22 mouse cellular contexts compared by ENCODE assay signal in genomic region chr4:130299629-130300018, GRCm38 (mm10). TPM values are rescaled to one million over a fixed set of nuclear protein-coding genes. Genes with fewer than 3 reads are reported as not detected.
DNase-seq lines count a peak whose midpoint lies in the region; ATAC-seq lines count a peak whose summit lies in the region.
"Had no signal": no experiment of that assay in that cellular context is flagged by ENCODE, and none has a peak within 500 bp of the region (broad histone marks: within the 10 kb centered on the region; RNA-seq: fewer than 3 reads in every experiment).

No protein-coding gene starts in this region.

- H3K9me3 ChIP-seq in heart, embryonic 13.5 days = no peaks in the 10 kb centered on the region
- no peaks in the 10 kb centered on the region for H3K9me3 ChIP-seq in limb, embryonic 13.5 days
- H3K9me3 ChIP-seq in limb, embryonic 10.5 days (replicated peaks) = no peaks in the 10 kb centered on the region
- H3K9me3 ChIP-seq: forebrain, embryonic 15.5 days; lung, embryonic 15.5 days had no signal

- no peak overlapping the region for H3K4me3 ChIP-seq in heart, embryonic 13.5 days
- H3K4me3 ChIP-seq in limb, embryonic 13.5 days = no peak overlapping the region
- no peak overlapping the region for H3K4me3 ChIP-seq in limb, embryonic 10.5 days
- no peak overlapping the region for H3K4me3 ChIP-seq in brown adipose tissue, adult 24 weeks (ENCODE audit: insufficient read depth, low read depth, low read length)
- H3K4me3 ChIP-seq: forebrain, embryonic 15.5 days; lung, embryonic 15.5 days had no signal

- peaks cover 37% of the 10 kb centered on the region for H3K4me1 ChIP-seq in heart, embryonic 13.5 days
- H3K4me1 ChIP-seq in limb, embryonic 13.5 days = 0 out of 2 replicates have a peak, but pooled peaks cover 4% of the 10 kb centered on the region
- peaks cover 11% of the 10 kb centered on the region for H3K4me1 ChIP-seq in limb, embryonic 10.5 days
- H3K4me1 ChIP-seq in brown adipose tissue, adult 24 weeks (ENCODE audit: control insufficient read depth, insufficient read depth, insufficient read length, low read length) = 0 out of 2 replicates have a peak, but pooled peaks cover 3% of the 10 kb centered on the region
- H3K4me1 ChIP-seq: forebrain, embryonic 15.5 days; lung, embryonic 15.5 days had no signal

- peaks cover 14% of the 10 kb centered on the region for H3K27me3 ChIP-seq in heart, embryonic 13.5 days (replicated peaks)
- peaks cover 10% of the 10 kb centered on the region; the same call in 1 of the 2 replicates for H3K27me3 ChIP-seq in limb, embryonic 13.5 days
- H3K27me3 ChIP-seq in limb, embryonic 10.5 days (ENCODE audit: low read depth, poor library complexity, severe bottlenecking) = peaks cover 4% of the 10 kb centered on the region
- H3K27me3 ChIP-seq: forebrain, embryonic 15.5 days; lung, embryonic 15.5 days had no signal

- 66% methylated on average over 8 of the region's 8 CpGs for WGBS in heart, embryonic 13.5 days
- WGBS in limb, embryonic 13.5 days = 79% methylated on average over 8 of the region's 8 CpGs
- 77% methylated on average over 8 of the region's 8 CpGs for WGBS in limb, embryonic 10.5 days

- no peaks in the 10 kb centered on the region for H3K36me3 ChIP-seq in heart, embryonic 13.5 days
- no peaks in the 10 kb centered on the region for H3K36me3 ChIP-seq in limb, embryonic 13.5 days
- H3K36me3 ChIP-seq in limb, embryonic 10.5 days = no peaks in the 10 kb centered on the region
- H3K36me3 ChIP-seq: forebrain, embryonic 15.5 days; lung, embryonic 15.5 days had no signal

- no peak for DNase-seq in cerebellum, postnatal 4 days (ENCODE audit: low spot score in 2 of 2)
- DNase-seq in heart, adult 9 months (ENCODE audit: low spot score in 2 of 2) = no peak
- DNase-seq in limb, embryonic 10.5 days (ENCODE audit: low spot score) = no peak
- DNase-seq: adrenal gland, postnatal 36 days; kidney, adult 9 months; kidney, postnatal 36 days; lung, postnatal 4 days; retina, postnatal 1 day; thymus, postnatal 14 days had no signal

- no peak overlapping the region for H3K4me2 ChIP-seq in heart, embryonic 13.5 days
- no peak overlapping the region for H3K4me2 ChIP-seq in limb, embryonic 13.5 days (replicated peaks)
- H3K4me2 ChIP-seq: forebrain, embryonic 15.5 days; lung, embryonic 15.5 days had no signal

- H3K27ac ChIP-seq in heart, embryonic 13.5 days (replicated peaks) = peak overlapping the region; percentile 24; the same call in 1 of the 2 replicates
- no peak overlapping the region for H3K27ac ChIP-seq in limb, embryonic 13.5 days
- no peak overlapping the region; the same call in 1 of the 2 replicates for H3K27ac ChIP-seq in limb, embryonic 10.5 days
- H3K27ac ChIP-seq in brown adipose tissue, adult 24 weeks (replicated peaks; ENCODE audit: low read depth, low read length) = peak overlapping the region; percentile 97
- H3K27ac ChIP-seq: forebrain, embryonic 15.5 days; lung, embryonic 15.5 days had no signal

- 0 out of 2 replicates have a peak, but pooled peaks have one; percentile 18 for ATAC-seq in cerebellum, adult (ENCODE audit: insufficient number of reproducible peaks, low FRiP score, low TSS enrichment)
- no peak for ATAC-seq in heart, embryonic 13.5 days (ENCODE audit: extremely low read depth, insufficient number of reproducible peaks, low FRiP score, low TSS enrichment)
- ATAC-seq in limb, embryonic 13.5 days (ENCODE audit: low FRiP score, low read depth) = no peak
- ATAC-seq in activated CD4-positive, CD25-positive, alpha-beta regulatory T cell, adult 4 months = no peak
- ATAC-seq: forebrain, embryonic 15.5 days; midbrain, embryonic 16.5 days had no signal

- H3K9ac ChIP-seq in heart, embryonic 13.5 days = peak overlapping the region; percentile 47; the same call in 1 of the 2 replicates
- H3K9ac ChIP-seq in limb, embryonic 13.5 days = peak overlapping the region; percentile 13; the same call in 1 of the 2 replicates
- H3K9ac ChIP-seq: forebrain, embryonic 15.5 days; lung, embryonic 15.5 days had no signal

RNA-seq across cellular contexts. Expression of gene Fabp3, which starts 8.8 kb away (rescaled TPM):
- 961 and 1,090 TPM in 2 replicates for polyA plus RNA-seq in heart, embryonic 13.5 days (2015; fragmentation: Nextera tagmentation; extraction: Ambion mirVana)
- 24.3 and 27.4 TPM in 2 replicates for polyA plus RNA-seq in limb, embryonic 13.5 days (2015; fragmentation: Nextera tagmentation; extraction: Ambion mirVana)
- 2.2 and 3.0 TPM in 2 replicates for polyA plus RNA-seq in limb, embryonic 10.5 days (2016; fragmentation: Nextera tagmentation; extraction: Ambion mirVana)
- 1,247 and 2,143 TPM in 2 replicates for polyA plus RNA-seq in brown adipose tissue, adult 24 weeks (2012; ENCODE audit: insufficient read depth, insufficient read length, missing spikeins)
- under 1 TPM in 1 of 2 experiments, not detected in 1; 0.42 TPM for polyA plus RNA-seq in activated CD4-positive, CD25-positive, alpha-beta regulatory T cell, adult 4 months (2017; shearing (Covaris generic))
- polyA plus RNA-seq: liver, adult 2 months had no signal

RNA-seq across cellular contexts. Expression of gene Gm10570, which starts 8.8 kb away (rescaled TPM):
- 0.75 and 1.2 TPM in 2 replicates for polyA plus RNA-seq in heart, embryonic 13.5 days (2015; fragmentation: Nextera tagmentation; extraction: Ambion mirVana)
- polyA plus RNA-seq in limb, embryonic 13.5 days (2015; fragmentation: Nextera tagmentation; extraction: Ambion mirVana) = not detected in 2 replicates
- not detected in 2 replicates for polyA plus RNA-seq in limb, embryonic 10.5 days (2016; fragmentation: Nextera tagmentation; extraction: Ambion mirVana)
- 2.1 TPM in 1 of 2 replicates, not detected in the other for polyA plus RNA-seq in brown adipose tissue, adult 24 weeks (2012; ENCODE audit: insufficient read depth, insufficient read length, missing spikeins)
- not detected for polyA plus RNA-seq in activated CD4-positive, CD25-positive, alpha-beta regulatory T cell, adult 4 months (2017; shearing (Covaris generic))
- polyA plus RNA-seq: embryonic facial prominence, embryonic 14.5 days; hindbrain, embryonic 11.5 days; intestine, embryonic 14.5 days; liver, adult 2 months; lung, embryonic 15.5 days; stomach, embryonic 16.5 days had no signal

RNA-seq across cellular contexts. Expression of gene Serinc2, which starts 20.6 kb away (rescaled TPM):
- 10.9 and 11.3 TPM in 2 replicates for polyA plus RNA-seq in heart, embryonic 13.5 days (2015; fragmentation: Nextera tagmentation; extraction: Ambion mirVana)
- 223 TPM in 2 replicates for polyA plus RNA-seq in limb, embryonic 13.5 days (2015; fragmentation: Nextera tagmentation; extraction: Ambion mirVana)
- 15.2 and 71.5 TPM in 2 replicates for polyA plus RNA-seq in limb, embryonic 10.5 days (2016; fragmentation: Nextera tagmentation; extraction: Ambion mirVana)
- 1.6 and 2.3 TPM in 2 replicates for polyA plus RNA-seq in brown adipose tissue, adult 24 weeks (2012; ENCODE audit: insufficient read depth, insufficient read length, missing spikeins)
- polyA plus RNA-seq in activated CD4-positive, CD25-positive, alpha-beta regulatory T cell, adult 4 months (2017; shearing (Covaris generic)) = under 1 TPM; 0.61 to 0.92 TPM

Comparison
In these comparisons a context has a peak if more than half of its experiments do, and no peak if none do; other contexts are left out.
1. H3K27ac ChIP-seq: peak in heart, embryonic 13.5 days (single experiment) and brown adipose tissue, adult 24 weeks (single experiment); none in limb, embryonic 13.5 days (single experiment) and limb, embryonic 10.5 days (single experiment).
2. RNA of gene Fabp3, which starts 8.8 kb away (polyA plus RNA-seq): 1,247 to 2,143 TPM in brown adipose tissue, adult 24 weeks and 961 to 1,090 TPM in heart, embryonic 13.5 days; 24.3 to 27.4 TPM in limb, embryonic 13.5 days, 2.2 to 3.0 TPM in limb, embryonic 10.5 days and 0.42 TPM in activated CD4-positive, CD25-positive, alpha-beta regulatory T cell, adult 4 months; every median in the first group is over 10 times any median in the second.